Mouse (Mus musculus): Measurements from ENCODE around the gene Magt1. TPM values are rescaled to one million over a fixed set of nuclear protein-coding genes. Genes with fewer than 3 reads are reported as not detected.

The Magt1 gene
- polyA plus RNA-seq (2016; fragmentation: Nextera tagmentation; extraction: Ambion mirVana), result 62.8 and 63.7 TPM in 2 replicates

GRCm38 (mm10) chrX:106011465-106012159 lies at the start of gene Magt1:
Gene Magt1, minus strand, starts transcription at chrX:106011906.
- H3K9me3 ChIP-seq, result no peaks in the 10 kb centered on the region
- ATAC-seq (ENCODE audit: insufficient number of reproducible peaks, insufficient read depth, low FRiP score, low TSS enrichment, low read depth), result peak; percentile 97
- H3K4me3 ChIP-seq (replicated peaks), result peak within 1 kb of the TSS; percentile 54
- H3K4me1 ChIP-seq (replicated peaks), result no peaks in the 10 kb centered on the region
- 13% methylated on average over 45 of the region's 45 CpGs for WGBS
- H3K36me3 ChIP-seq, result no peaks in the 10 kb centered on the region
- peak within 1 kb of the TSS; percentile 54 for H3K9ac ChIP-seq (replicated peaks)
- peak within 1 kb of the TSS; percentile 86 for H3K27ac ChIP-seq
- peak within 1 kb of the TSS; percentile 53 for H3K4me2 ChIP-seq
- H3K27me3 ChIP-seq, result peaks cover 6% of the 10 kb centered on the region; the same call in 1 of the 2 replicates

GRCm38 (mm10) chrX:106048191-106048590 lies 36.5 kb upstream of the Magt1 start:
- no peak overlapping the region for H3K4me3 ChIP-seq (replicated peaks)
- peak overlapping the region; percentile 56; the same call in 1 of the 2 replicates for H3K27ac ChIP-seq
- H3K36me3 ChIP-seq, result no peaks in the 10 kb centered on the region
- H3K9me3 ChIP-seq, result no peaks in the 10 kb centered on the region
- H3K27me3 ChIP-seq, result peaks cover 17% of the 10 kb centered on the region
- no peak overlapping the region for H3K9ac ChIP-seq (replicated peaks)
- H3K4me1 ChIP-seq (replicated peaks), result peaks cover 24% of the 10 kb centered on the region
- whole genome bisulfite sequencing, result 19% methylated on average over 1 of the region's 1 CpGs
- ATAC-seq (ENCODE audit: insufficient number of reproducible peaks, insufficient read depth, low FRiP score, low TSS enrichment, low read depth), result peak; percentile 87
- no peak overlapping the region for H3K4me2 ChIP-seq

- WGBS, result 39% methylated on average over 9 of the region's 9 CpGs
- no peaks in the 10 kb centered on the region for H3K9me3 ChIP-seq
- H3K27me3 ChIP-seq, result peaks cover 17% of the 10 kb centered on the region
- H3K27ac ChIP-seq, result no peak overlapping the region
- no peak overlapping the region for H3K4me3 ChIP-seq (replicated peaks)
- H3K9ac ChIP-seq (replicated peaks), result no peak overlapping the region
- H3K36me3 ChIP-seq, result no peaks in the 10 kb centered on the region
- H3K4me1 ChIP-seq (replicated peaks), result peaks cover 24% of the 10 kb centered on the region
- H3K4me2 ChIP-seq, result no peak overlapping the region
- no peak for ATAC-seq (ENCODE audit: insufficient number of reproducible peaks, insufficient read depth, low FRiP score, low TSS enrichment, low read depth)
Measured at GRCm38 (mm10) chrX:106045928-106046327, 34.2 kb upstream of the Magt1 start.

GRCm38 (mm10) chrX:106045455-106045854 lies 33.7 kb upstream of the Magt1 start:
- ATAC-seq (ENCODE audit: insufficient number of reproducible peaks, insufficient read depth, low FRiP score, low TSS enrichment, low read depth), result no peak
- Histone ChIP-seq H3K4me2 (no peak overlapping the region), H3K36me3 (no peaks in the 10 kb centered on the region), H3K27me3 (peaks cover 17% of the 10 kb centered on the region), H3K4me1 (replicated peaks) (peaks cover 24% of the 10 kb centered on the region), H3K4me3 (replicated peaks) (no peak overlapping the region), H3K9ac (replicated peaks) (no peak overlapping the region), H3K9me3 (no peaks in the 10 kb centered on the region), H3K27ac (no peak overlapping the region)
- 28% methylated on average over 2 of the region's 2 CpGs for WGBS

- Histone ChIP-seq H3K27ac (no peak overlapping the region), H3K4me2 (no peak overlapping the region), H3K4me1 (replicated peaks) (peaks cover 24% of the 10 kb centered on the region), H3K9ac (replicated peaks) (no peak overlapping the region), H3K36me3 (no peaks in the 10 kb centered on the region), H3K27me3 (peaks cover 17% of the 10 kb centered on the region), H3K4me3 (replicated peaks) (no peak overlapping the region), H3K9me3 (no peaks in the 10 kb centered on the region)
- WGBS, result 42% methylated on average over 8 of the region's 8 CpGs
- ATAC-seq (ENCODE audit: insufficient number of reproducible peaks, insufficient read depth, low FRiP score, low TSS enrichment, low read depth), result no peak
Measured at GRCm38 (mm10) chrX:106043863-106044617, 32.3 kb upstream of the Magt1 start.

- Histone ChIP-seq H3K4me1 (replicated peaks) (no peaks in the 10 kb centered on the region), H3K4me3 (replicated peaks) (no peak overlapping the region), H3K36me3 (no peaks in the 10 kb centered on the region), H3K27ac (no peak overlapping the region), H3K9ac (replicated peaks) (no peak overlapping the region), H3K27me3 (no peaks in the 10 kb centered on the region), H3K4me2 (no peak overlapping the region), H3K9me3 (no peaks in the 10 kb centered on the region)
- ATAC-seq (ENCODE audit: insufficient number of reproducible peaks, insufficient read depth, low FRiP score, low TSS enrichment, low read depth), result no peak
- WGBS, result 78% methylated on average over 3 of the region's 3 CpGs
Measured at GRCm38 (mm10) chrX:106037185-106037752, 25.6 kb upstream of the Magt1 start.

GRCm38 (mm10) chrX:106035727-106036126 lies 24.0 kb upstream of the Magt1 start:
- no peaks in the 10 kb centered on the region for H3K27me3 ChIP-seq
- H3K9ac ChIP-seq (replicated peaks), result no peak overlapping the region
- no peaks in the 10 kb centered on the region for H3K36me3 ChIP-seq
- no peak overlapping the region for H3K4me2 ChIP-seq
- no peak overlapping the region for H3K4me3 ChIP-seq (replicated peaks)
- H3K9me3 ChIP-seq, result no peaks in the 10 kb centered on the region
- no peak for ATAC-seq (ENCODE audit: insufficient number of reproducible peaks, insufficient read depth, low FRiP score, low TSS enrichment, low read depth)
- no peak overlapping the region for H3K27ac ChIP-seq
- H3K4me1 ChIP-seq (replicated peaks), result no peaks in the 10 kb centered on the region
- WGBS, result 78% methylated on average over 2 of the region's 2 CpGs

GRCm38 (mm10) chrX:106031124-106031523 lies 19.4 kb upstream of the Magt1 start:
- ATAC-seq (ENCODE audit: insufficient number of reproducible peaks, insufficient read depth, low FRiP score, low TSS enrichment, low read depth), result no peak
- Histone ChIP-seq H3K4me3 (replicated peaks) (no peak overlapping the region), H3K36me3 (no peaks in the 10 kb centered on the region), H3K27ac (no peak overlapping the region), H3K9me3 (no peaks in the 10 kb centered on the region), H3K4me2 (no peak overlapping the region), H3K9ac (replicated peaks) (no peak overlapping the region), H3K27me3 (peaks cover 6% of the 10 kb centered on the region; the same call in 1 of the 2 replicates), H3K4me1 (replicated peaks) (no peaks in the 10 kb centered on the region)

- no peak overlapping the region for H3K4me2 ChIP-seq
Measured at GRCm38 (mm10) chrX:106030176-106030575, 18.5 kb upstream of the Magt1 start.

GRCm38 (mm10) chrX:106027343-106027674 lies 15.6 kb upstream of the Magt1 start:
- H3K9me3 ChIP-seq, result no peaks in the 10 kb centered on the region
- H3K27ac ChIP-seq, result peak overlapping the region; percentile 75
- peaks cover 6% of the 10 kb centered on the region; the same call in 1 of the 2 replicates for H3K27me3 ChIP-seq
- H3K9ac ChIP-seq (replicated peaks), result peak overlapping the region; percentile 60
- H3K4me2 ChIP-seq, result peak overlapping the region; percentile 57
- H3K4me3 ChIP-seq (replicated peaks), result peak overlapping the region; percentile 49
- no peaks in the 10 kb centered on the region for H3K4me1 ChIP-seq (replicated peaks)
- peak; percentile 68 for ATAC-seq (ENCODE audit: insufficient number of reproducible peaks, insufficient read depth, low FRiP score, low TSS enrichment, low read depth)
- H3K36me3 ChIP-seq, result no peaks in the 10 kb centered on the region
- 21% methylated on average over 8 of the region's 8 CpGs for WGBS

More at GRCm38 (mm10) chrX:106030176-106030575, 18.5 kb upstream of the Magt1 start:
- Histone ChIP-seq H3K27ac (no peak overlapping the region), H3K27me3 (peaks cover 6% of the 10 kb centered on the region; the same call in 1 of the 2 replicates), H3K4me1 (replicated peaks) (no peaks in the 10 kb centered on the region), H3K9ac (replicated peaks) (no peak overlapping the region), H3K4me3 (replicated peaks) (no peak overlapping the region), H3K9me3 (no peaks in the 10 kb centered on the region), H3K36me3 (no peaks in the 10 kb centered on the region)
- 72% methylated on average over 5 of the region's 5 CpGs for WGBS
- ATAC-seq (ENCODE audit: insufficient number of reproducible peaks, insufficient read depth, low FRiP score, low TSS enrichment, low read depth), result no peak
